ENCODE assay signal across 13 mouse cellular contexts in genomic region chr4:134588287-134588686, GRCm38 (mm10).
"Had no signal": no experiment of that assay in that cellular context is flagged by ENCODE, and none has a peak within 500 bp of the region (broad histone marks: within the 10 kb centered on the region; RNA-seq: fewer than 3 reads in every experiment).

No protein-coding gene starts in this region.

- DNase-seq: kidney, adult 11 months; kidney, adult 8-10 months; kidney, postnatal 10 days; kidney, postnatal 36 days; layer of hippocampus, postnatal 36 days; midbrain, embryonic 14.5 days; right cerebral cortex, postnatal 4 days; thymus, postnatal 4 days had no signal

- H3K27me3 ChIP-seq: kidney, embryonic 15.5 days; lung, embryonic 15.5 days had no signal

- H3K4me3 ChIP-seq: kidney, embryonic 15.5 days; left cerebral cortex, adult 2 months; lung, embryonic 15.5 days had no signal

- H3K27ac ChIP-seq: kidney, embryonic 15.5 days; left cerebral cortex, adult 2 months; liver, embryonic 14.5 days; lung, embryonic 15.5 days; stomach, postnatal 0 days had no signal

- H3K36me3 ChIP-seq: kidney, embryonic 15.5 days; lung, embryonic 15.5 days had no signal
